Mouse (Mus musculus) T-helper 1 cell (primary cell): ENCODE measurements around the gene Stkld1.

ENCODE experiments used
- in situ Hi-C: fragments of 300-600 bp; cut with MboI, MseI; formaldehyde crosslinking; loops from one replicate; pipeline ENCODE4 v1.15.1; 2025; ENCODE audit warnings: high pct_unique_total_duplicates

Stkld1 gene

DNA sequence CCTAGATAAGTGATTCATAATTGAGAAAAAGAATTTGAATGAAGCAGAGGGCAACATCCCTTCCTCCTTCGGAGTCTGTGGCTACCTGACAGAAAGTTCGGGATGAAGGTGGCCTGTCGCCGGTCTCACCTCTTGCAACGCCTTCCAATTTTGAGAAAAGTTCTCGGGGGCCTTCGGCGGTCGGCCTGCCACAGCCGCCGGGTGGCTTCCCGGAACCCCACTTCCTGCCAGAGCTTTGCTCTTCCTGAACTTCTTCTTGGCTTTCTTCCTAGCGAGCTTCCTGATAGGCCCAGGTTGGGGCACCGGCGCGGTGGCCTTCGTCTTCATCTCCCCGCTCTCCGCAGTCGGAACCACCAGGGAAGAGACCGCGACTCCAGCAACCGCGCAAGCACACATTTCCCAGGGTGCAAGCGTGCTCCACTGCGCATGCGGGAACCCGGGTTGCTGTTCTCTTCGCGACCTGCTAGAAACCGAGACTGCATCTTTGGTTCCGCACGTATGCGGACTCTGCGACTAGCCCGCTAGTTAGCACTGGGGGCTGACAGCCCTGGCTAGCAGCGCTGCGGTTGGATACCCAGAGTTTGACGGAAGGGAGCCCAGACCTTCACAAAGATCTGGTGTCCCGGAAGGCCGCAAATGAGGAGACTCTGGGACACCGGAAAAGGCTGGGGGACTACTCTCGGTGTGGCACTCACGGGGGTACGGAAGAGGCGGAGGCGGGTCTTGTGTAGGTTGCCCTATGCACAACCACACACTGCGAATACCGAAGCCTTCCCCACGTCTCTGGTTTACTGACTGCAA, 30.3 kb downstream of the Stkld1 start, which contains the start of gene Rexo4:
Gene Rexo4, minus strand, starts transcription at position 464 of the 801 bp plus-strand sequence.
- in situ Hi-C loops: no loop called here

DNA sequence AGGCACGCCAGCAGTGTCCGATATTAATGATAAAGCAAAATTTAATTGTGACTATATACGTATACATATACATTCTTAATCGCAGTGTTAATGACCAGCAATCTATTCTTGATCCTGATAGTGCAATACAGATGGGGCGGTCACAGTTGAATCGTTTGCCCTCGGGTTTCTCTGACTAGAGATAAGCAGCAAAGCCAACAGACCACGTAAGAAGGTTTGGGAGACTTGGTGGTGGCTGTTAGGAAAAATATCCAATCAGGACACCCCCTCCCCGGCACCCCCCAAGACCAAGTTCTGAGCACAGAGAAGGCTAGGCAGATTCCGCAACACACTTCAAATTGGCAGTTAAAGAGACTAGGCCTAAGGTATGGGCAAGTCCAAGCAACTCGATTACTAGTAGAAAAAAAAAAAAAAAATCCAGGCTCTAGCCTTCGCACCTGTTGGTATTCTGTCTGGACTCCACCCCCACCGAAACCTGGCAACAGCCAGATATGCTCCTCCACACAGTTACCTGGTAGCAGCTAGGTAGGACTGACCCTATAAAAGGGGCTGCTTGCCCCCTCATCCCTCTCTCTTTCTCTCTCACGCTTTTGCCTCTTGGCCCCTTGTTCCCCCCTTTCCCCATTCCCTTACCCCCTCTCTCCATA, 31.0 kb downstream of the Stkld1 start:
- in situ Hi-C loops: no loop called here

DNA sequence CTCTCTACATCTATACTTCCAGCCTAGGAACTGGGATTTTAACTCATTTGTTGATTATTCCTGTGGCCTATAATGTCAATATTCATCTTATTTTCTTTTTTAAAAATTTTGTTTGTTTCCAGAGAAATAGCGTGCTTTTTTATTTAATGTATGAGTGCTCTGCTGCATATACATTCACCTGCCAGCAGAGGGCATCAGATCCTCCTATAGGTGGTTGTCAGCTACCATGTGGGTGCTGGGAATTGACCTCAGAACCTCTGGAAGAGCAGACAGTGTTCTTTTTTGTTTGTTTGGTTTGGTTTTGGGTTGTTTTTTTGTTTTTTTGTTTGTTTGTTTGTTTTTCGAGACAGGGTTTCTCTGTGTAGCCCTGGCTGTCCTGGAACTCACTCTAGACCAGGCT, 33.4 kb downstream of the Stkld1 start:
- in situ Hi-C loops: no loop called here

DNA sequence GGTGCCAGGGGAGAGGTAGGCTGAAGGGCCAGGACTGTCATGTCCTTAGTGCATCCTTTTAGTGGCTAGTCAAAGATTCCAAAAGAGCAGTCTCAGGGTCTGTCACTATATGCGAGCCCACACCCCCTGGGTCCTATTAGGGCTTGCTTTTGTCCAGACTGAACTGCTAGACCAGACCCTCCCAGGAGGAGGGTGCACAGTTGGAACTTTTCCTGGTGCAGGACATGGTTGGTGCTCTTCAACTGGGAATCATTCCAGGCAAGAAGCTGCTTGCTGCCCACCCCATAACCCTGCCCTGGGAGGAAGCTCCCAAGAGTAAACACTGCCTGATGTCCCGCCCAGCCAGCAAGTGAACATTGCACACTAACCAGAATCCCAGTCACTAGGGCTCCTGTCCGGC, 39.3 kb downstream of the Stkld1 start, which contains the start of gene Adamts13:
Gene Adamts13, plus strand, starts transcription at position 301 of the 400 bp plus-strand sequence.
- in situ Hi-C loops: no loop called here

DNA sequence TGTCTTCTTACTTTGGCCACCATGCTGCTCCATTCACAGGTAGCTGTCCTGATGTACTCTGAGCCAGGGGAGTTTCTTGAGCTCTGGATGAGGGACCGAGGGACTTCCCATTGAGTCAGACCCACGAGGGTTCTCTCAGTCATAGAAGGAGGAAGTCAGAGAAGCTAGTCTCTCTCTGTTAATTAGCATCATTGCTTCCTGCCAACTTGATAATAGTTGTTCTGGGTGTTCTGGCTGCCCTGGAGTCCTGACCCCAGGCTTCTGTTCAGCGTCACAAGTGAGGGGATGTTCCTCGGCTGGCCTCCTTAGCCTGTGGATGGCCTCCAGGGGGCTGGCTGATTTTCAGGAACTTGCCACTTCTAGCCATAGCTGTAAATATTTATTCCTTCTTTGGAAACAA, 40.1 kb downstream of the Stkld1 start:
- in situ Hi-C loops: no loop called here

DNA sequence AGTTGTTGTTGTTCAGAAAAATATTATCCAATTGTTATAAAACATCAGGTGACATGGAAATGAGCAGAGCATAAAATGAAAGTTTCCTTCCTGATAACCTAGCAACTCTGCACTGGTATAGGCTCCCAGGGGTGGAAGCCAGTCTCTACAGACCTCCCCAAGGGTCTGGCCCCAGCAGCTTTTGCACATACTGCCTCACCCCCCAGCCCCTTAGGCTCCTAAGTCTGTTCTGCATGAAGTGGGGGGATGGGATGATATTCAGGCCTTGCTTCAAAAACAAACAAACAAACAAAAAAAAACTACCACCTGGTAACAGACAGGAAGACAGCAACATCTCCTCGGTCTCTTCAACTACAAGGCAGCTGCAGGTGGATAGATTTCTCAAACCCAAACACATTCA, 46.5 kb downstream of the Stkld1 start:
- in situ Hi-C loops: no loop called here

DNA sequence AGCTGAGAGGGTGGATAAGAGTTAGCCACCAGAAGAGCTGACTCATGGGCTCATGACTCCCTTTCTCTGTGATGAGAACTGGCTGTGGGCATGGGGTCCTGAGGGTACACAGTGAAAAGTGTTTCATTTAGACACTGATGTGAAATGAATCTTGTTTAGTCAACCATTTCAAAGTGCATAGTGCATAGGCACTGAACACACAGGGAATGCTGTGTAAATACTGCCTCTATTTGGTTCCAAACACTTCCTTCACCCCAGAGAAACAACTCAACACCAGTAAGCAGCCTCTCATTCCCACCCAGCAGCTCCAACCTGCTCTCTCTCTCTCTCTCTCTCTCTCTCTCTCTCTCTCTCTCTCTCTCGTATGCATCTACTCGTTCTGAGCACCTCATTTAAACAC, 50.3 kb downstream of the Stkld1 start:
- in situ Hi-C loops: no loop called here

DNA sequence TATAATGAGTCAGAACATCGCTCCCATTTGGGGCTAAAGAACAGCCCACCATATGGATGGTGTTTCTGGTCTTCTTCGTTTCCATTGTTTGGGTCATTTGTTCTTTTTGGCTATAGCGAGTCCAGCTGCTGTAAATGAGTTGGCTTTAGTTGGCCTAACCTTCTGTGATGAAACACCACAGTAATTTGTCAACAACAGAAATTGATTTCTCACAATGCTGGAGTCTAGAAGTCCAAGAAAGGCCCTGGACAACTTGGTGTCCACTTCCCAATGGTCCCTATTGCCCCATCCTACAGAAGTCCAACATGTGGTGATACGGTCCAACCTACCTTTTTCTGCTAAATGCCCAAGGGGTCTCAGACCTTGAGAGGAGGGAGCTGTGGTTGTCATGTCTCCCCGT, 50.8 kb downstream of the Stkld1 start:
- in situ Hi-C loops: no loop called here

DNA sequence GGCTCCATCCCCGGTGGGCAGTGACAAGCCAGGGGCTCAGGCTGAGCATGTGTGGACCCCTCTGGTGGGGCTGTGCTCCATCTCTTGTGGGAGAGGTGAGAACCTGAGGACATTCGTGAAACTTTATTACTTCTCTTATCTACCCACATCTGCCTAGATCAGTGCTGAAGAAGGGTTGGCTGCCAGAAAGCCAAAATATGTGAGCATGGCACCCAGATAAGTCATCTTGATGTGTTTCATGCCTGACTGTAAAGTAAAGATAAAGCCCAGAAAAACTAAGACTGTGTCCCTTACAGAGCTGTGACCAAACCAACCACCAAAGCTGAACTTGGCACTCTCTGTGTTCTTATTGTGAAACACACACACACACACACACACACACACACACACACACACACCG, 60.1 kb downstream of the Stkld1 start:
- in situ Hi-C loops: no loop called here

DNA sequence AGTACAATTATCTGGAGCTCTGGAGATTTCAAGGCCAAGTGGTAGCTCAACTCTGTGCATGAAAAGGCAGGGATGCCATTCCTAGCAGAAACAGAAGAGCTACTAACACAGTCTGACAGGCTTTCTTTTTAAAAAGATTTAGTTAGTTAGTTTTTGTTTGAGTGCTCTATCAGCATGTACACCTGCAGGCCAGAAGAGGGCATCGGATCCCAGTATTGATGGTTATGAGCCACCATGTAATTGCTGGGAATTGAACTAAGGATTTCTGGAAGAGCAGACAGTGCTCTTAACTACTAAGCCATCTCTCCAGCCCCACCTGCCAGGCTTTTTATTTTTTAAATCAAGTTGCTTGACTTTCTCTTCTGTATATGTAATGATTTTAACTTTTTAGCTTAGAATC, 63.7 kb downstream of the Stkld1 start:
- in situ Hi-C loops: no loop called here

DNA sequence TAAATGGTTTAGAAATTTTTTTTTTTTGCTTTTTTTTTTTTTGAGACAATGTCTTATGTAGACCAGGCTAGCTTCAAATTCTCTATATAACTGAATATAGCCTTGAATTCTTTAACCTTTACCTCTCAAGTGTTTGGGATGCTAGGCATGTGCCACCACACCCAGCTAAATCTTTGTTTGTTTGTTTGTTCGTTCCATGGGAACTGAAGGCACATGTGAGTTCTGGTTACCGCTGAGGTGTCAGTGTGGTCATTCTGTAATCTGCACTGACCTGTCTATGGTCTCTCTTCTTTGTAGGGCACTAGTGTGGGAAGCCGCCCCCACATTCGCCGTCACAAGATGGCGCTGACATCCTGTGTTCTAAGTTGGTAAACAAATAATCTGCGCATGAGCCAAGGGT, 64.1 kb downstream of the Stkld1 start:
- in situ Hi-C loops: no loop called here
